Mouse (Mus musculus) naive thymus-derived CD4-positive, alpha-beta T cell, adult 5 months (primary cell): ENCODE measurements around the gene Zfp746. TPM values are rescaled to one million over a fixed set of nuclear protein-coding genes. Genes with fewer than 3 reads are reported as not detected.

ENCODE experiments used
- polyA plus RNA-seq: library from polyadenylated mRNA; unstranded; fragments of 100-300 nt; shearing (Covaris generic); gene quantifications from one replicate; pipeline ENCODE4 v1.2.1, GENCODE M21; 2017

Gene Zfp746
- 60.4 TPM for polyA plus RNA-seq

GRCm38 (mm10) chr6:48086471-48086878, at the start of gene Zfp746:
Gene Zfp746 (minus strand): TSS chr6:48086593.

DNA sequence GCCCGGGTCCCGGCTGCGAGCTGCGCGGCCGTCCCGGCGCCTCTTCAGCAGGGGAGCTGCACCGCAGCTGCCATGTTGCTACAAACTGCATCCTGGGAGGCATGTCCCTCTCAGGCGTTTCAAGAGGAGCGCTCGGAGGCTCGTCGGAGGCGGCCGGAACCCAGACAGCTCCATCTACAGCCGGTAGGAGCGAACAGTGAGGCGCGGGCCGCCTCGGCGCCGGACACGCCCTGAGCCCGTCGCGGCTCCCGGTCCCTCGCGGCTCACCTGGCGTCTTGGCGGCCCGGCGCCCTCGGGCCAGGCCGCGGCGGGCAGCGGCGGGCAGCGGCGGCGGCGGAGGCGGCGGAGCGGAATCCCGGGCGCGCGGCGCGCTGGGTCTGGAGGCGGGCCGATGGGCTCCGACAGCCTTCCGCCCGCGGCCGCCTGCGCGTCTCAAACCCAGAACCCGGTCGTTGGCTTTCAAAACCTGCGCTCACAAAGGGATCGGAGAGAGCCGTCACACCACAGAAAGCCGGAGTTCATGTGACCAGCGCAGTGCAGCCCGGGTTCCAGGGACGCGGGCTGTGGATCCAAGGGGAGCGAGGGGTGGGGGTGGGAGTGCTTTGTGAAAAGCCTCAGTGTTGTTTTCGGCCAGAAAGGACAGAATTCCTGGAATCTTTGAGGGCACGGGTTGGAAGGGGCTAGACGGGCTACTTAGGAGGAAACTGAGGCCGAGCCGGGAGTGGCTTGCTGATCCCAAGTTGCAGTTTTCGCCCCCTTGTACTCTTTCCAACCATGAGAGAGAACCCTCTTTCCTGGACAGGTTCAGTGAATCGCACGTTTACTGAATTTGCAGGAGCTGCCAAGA, 37.7 kb downstream of the Zfp746 start, which contains the start of gene Zfp777:
TSS of gene Zfp777 (minus strand) at position 486 of the 847 bp plus-strand sequence.

Other genes starting within 250 kb of the Zfp746 start
- gene Zfp282, start 209.4 kb downstream of the Zfp746 start, polyA plus RNA-seq: 6.8 TPM
- gene Zfp212, start 166.1 kb downstream of the Zfp746 start, polyA plus RNA-seq: 42.2 TPM
- 34.4 TPM for gene Zfp956, start 133.2 kb downstream of the Zfp746 start, polyA plus RNA-seq
- 49.9 TPM for gene Zfp777, start 37.7 kb downstream of the Zfp746 start, polyA plus RNA-seq